Mouse (Mus musculus): ENCODE results near the gene Gm49337. TPM values are rescaled to one million over a fixed set of nuclear protein-coding genes. Genes with fewer than 3 reads are reported as not detected.

Gm49337 gene
- not detected in 2 replicates for polyA plus RNA-seq (2015; fragmentation: Nextera tagmentation; extraction: Ambion mirVana)

DNA sequence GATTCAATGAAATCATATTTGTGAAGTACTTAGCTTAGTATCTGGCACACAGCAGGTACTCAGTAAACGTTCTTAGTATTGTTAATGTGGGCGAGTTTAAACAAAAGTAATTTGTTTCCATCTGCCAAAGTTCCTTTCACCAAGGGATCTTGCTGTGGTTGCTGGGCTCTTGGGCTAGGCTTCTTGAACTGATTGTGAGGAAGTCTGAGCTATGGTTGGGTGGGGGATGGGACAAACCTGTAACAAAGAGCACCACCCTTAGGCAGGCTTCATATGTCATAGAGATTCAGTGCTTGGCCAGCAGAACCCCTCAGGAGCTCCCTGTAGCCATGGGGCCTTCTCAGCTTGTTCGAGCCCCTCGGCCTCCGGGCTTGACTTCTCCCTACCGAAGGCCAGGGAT lies at the start of gene Gm49337, which contains the start of gene 1700042G07Rik:
Gm49337 (plus strand) TSS at position 313 of the 400 bp plus-strand sequence.
1700042G07Rik (plus strand) TSS at position 301 of the 400 bp plus-strand sequence.

DNA sequence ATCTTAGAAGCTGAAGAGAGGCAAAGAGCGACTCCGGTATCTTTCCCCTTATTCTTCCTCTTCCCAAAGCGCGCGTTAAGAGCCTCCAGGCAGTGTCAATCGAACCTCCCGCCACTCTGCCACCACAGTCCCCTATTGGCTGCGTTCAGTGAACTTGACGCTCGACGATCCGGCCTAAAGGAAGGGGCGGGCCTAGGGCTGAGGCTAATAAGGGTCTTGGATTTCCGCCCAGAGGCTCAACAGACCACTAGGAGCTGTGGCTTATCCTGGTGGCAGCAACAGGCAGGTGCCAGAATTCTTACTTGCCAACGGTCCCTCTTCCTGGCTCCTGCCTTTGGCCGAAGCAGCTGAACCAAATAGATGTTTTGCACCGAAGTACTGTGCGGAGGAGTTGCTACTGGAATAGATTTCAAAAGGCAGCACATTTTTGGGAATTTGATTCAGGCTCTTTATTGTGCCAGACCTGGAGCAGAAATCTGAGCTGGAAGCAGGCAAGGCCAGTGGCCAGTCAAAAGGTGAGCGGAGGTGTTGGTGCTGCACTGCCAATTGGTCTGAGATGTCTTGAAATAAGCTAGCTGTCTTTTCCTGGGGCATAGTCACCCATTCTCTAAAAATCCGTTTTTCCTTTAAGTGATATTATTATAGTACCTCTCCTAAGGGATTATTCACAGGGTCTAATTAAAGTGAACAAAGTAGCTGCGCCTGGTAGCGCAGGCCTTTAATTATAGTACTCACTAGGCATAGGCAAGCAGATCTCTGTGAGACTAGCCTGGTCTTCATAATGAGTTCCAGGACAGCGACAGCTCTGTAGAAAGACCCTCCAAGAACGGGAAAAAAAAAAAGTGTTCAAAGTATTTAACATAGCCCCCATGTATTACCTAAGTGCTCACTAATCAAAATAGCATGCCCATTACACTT lies 49.3 kb upstream of the Gm49337 start, which contains the start of the genes Rad54l and Pomgnt1:
Rad54l (minus strand) TSS at position 89 of the 918 bp plus-strand sequence.
Pomgnt1 (plus strand) TSS at position 239 of the 918 bp plus-strand sequence.

DNA sequence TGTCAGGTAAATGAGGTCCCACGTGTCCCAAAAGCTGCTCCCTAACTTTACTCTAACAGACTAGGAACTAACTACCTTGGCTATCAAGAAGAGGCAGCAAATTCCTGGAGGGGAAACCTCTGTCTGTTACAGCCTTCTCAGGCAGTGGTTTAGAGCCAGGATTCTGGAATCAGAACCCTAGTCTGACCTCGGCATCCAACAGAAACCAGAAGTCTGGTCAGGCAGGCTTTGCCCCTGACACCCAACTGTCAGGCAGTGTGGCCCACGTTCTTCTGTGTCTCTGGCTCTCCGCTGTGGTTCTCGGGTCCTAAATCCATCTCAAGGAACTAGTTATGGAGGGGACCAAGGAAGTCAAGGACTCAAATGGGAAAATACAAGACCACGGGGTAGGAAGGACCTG lies 21.9 kb upstream of the Gm49337 start, which contains the start of gene Lurap1:
Lurap1 (minus strand) TSS at position 101 of the 400 bp plus-strand sequence.

DNA sequence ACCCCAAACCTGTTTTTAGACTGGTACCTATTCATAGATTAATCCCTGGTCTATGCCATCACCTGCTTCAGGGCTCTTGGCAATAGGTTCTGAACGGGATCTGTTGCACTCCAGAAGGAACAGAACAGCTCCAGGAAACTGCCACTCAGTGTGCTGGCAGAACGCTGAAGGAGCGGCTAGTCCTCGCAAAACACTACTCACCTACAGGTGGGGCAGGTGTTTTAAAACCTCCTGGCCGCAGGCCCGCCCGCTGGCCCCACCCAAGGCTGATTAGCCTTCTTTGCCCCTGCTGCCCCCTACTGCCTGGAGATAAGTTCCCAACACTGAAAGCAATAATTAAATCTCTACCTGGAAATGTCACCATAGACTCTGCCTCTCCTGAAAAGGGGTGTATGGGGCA lies 5.8 kb upstream of the Gm49337 start, which contains the start of gene Tspan1:
Tspan1 (minus strand) TSS at position 198 of the 400 bp plus-strand sequence.

DNA sequence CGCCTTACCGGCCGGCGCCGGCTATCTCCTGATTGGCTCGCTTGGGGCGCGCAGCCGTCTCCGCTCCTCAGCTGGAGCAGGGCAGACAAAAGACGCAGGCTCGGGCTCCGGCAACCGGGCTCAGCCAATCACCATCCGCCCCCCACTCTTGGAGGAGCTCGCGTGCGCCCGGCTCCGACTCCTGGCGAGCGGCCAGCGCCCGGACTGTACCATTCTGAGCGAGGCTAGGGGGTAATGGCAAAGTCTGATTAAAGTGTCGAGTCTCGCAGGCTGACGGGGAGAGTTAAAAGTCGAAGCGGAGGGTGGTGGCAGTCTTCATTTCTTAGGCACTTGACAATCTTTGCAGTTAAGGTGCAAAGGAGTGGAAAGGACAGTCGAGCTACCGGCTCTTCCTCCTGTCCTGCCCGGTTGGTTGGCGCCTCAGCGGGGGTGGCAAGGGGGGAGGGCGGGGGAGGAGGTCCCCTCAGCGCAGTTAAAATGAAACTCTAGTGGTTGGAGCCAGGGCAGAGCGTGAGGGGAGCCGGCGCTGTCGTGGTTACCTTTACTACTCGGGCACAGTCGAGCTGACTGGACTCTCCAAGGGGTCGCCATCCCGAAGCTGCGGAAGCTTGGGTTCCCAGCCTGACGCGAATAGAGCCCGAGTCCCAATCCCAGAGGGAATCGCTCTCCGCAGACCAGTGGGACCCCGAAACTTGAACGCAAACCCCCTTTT lies 48.1 kb downstream of the Gm49337 start, which contains the start of gene Pik3r3:
Pik3r3 (plus strand) TSS at position 479 of the 712 bp plus-strand sequence.

Other genes starting within 250 kb of the Gm49337 start
- not detected in 2 replicates for gene Dmbx1, start 233.5 kb upstream of the Gm49337 start, polyA plus RNA-seq (2015; fragmentation: Nextera tagmentation; extraction: Ambion mirVana)
- gene Faah, start 155.5 kb upstream of the Gm49337 start, polyA plus RNA-seq (2015; fragmentation: Nextera tagmentation; extraction: Ambion mirVana), result 0.67 and 1.1 TPM in 2 replicates
- 8.8 and 10.2 TPM in 2 replicates for gene Nsun4, start 119.5 kb upstream of the Gm49337 start, polyA plus RNA-seq (2015; fragmentation: Nextera tagmentation; extraction: Ambion mirVana)
- 440 and 452 TPM in 2 replicates for gene Uqcrh, start 98.3 kb upstream of the Gm49337 start, polyA plus RNA-seq (2015; fragmentation: Nextera tagmentation; extraction: Ambion mirVana)
- 23.9 and 24.7 TPM in 2 replicates for gene Lrrc41, start 98.1 kb upstream of the Gm49337 start, polyA plus RNA-seq (2015; fragmentation: Nextera tagmentation; extraction: Ambion mirVana)
- gene Rad54l, start 49.7 kb upstream of the Gm49337 start, polyA plus RNA-seq (2015; fragmentation: Nextera tagmentation; extraction: Ambion mirVana), result 34.5 and 37.3 TPM in 2 replicates
- gene Pomgnt1, start 49.5 kb upstream of the Gm49337 start, polyA plus RNA-seq (2015; fragmentation: Nextera tagmentation; extraction: Ambion mirVana), result 14.7 and 15.3 TPM in 2 replicates
- 0.41 and 0.53 TPM in 2 replicates for gene Lurap1, start 22.0 kb upstream of the Gm49337 start, polyA plus RNA-seq (2015; fragmentation: Nextera tagmentation; extraction: Ambion mirVana)
- 0.08 and 0.14 TPM in 2 replicates for gene Tspan1, start 5.8 kb upstream of the Gm49337 start, polyA plus RNA-seq (2015; fragmentation: Nextera tagmentation; extraction: Ambion mirVana)
- not detected in 2 replicates for gene 1700042G07Rik, start within 50 bp of the Gm49337 start, polyA plus RNA-seq (2015; fragmentation: Nextera tagmentation; extraction: Ambion mirVana)
- gene Pik3r3, start 48.2 kb downstream of the Gm49337 start, polyA plus RNA-seq (2015; fragmentation: Nextera tagmentation; extraction: Ambion mirVana), result 2.0 and 3.2 TPM in 2 replicates

Data from spleen, postnatal 0 days (tissue).